Mouse (Mus musculus) limb, embryonic 10.5 days (tissue): ENCODE data around the gene Ube2t. TPM values are rescaled to one million over a fixed set of nuclear protein-coding genes. Genes with fewer than 3 reads are reported as not detected.

Source experiments
- DNase-seq: peaks from one replicate; pipeline ENCODE4 v3.0.0-alpha.2; 2017; ENCODE audit warnings: low spot score
- H3K27ac ChIP-seq: fragments of 300-500 bp; sonication (generic); 2 replicates; pipeline ENCODE4 v1.5.1; 2016; ENCODE audit warnings: mild to moderate bottlenecking
- H3K27me3 ChIP-seq: fragments of 300-500 bp; sonication (generic); 2 replicates; pipeline ENCODE4 v1.6.1; 2016; ENCODE audit warnings: low read depth, mild to moderate bottlenecking; ENCODE audit not compliant: poor library complexity, severe bottlenecking
- H3K36me3 ChIP-seq: fragments of 300-500 bp; sonication (generic); 2 replicates; pipeline ENCODE4 v1.6.1; 2016; ENCODE audit warnings: mild to moderate bottlenecking, moderate library complexity
- H3K4me1 ChIP-seq: fragments of 300-500 bp; sonication (generic); 2 replicates; pipeline ENCODE4 v1.6.1; 2016
- H3K4me3 ChIP-seq: fragments of 300-500 bp; sonication (generic); 2 replicates; pipeline ENCODE4 v1.5.1; 2016; ENCODE audit warnings: mild to moderate bottlenecking, moderate library complexity
- H3K9me3 ChIP-seq: fragments of 300-500 bp; sonication (generic); replicated peaks from 2 replicates; pipeline ENCODE4 v1.6.1; 2016; ENCODE audit warnings: mild to moderate bottlenecking
- WGBS: fragments of 180-500 bp; shearing (Covaris S2); methylation state at CpG from one replicate; pipeline ENCODE4 v1.1.7; 2016; 5-methylcytosine and 5-hydroxymethylcytosine counted together
- polyA plus RNA-seq: library from polyadenylated mRNA; unstranded; fragments of >200 nt; fragmentation: Nextera tagmentation; extraction: Ambion mirVana; gene quantifications from 2 replicates; pipeline ENCODE4 v1.2.1, GENCODE M21; 2016

Ube2t gene
- polyA plus RNA-seq, result 50.2 and 51.1 TPM in 2 replicates

DNA sequence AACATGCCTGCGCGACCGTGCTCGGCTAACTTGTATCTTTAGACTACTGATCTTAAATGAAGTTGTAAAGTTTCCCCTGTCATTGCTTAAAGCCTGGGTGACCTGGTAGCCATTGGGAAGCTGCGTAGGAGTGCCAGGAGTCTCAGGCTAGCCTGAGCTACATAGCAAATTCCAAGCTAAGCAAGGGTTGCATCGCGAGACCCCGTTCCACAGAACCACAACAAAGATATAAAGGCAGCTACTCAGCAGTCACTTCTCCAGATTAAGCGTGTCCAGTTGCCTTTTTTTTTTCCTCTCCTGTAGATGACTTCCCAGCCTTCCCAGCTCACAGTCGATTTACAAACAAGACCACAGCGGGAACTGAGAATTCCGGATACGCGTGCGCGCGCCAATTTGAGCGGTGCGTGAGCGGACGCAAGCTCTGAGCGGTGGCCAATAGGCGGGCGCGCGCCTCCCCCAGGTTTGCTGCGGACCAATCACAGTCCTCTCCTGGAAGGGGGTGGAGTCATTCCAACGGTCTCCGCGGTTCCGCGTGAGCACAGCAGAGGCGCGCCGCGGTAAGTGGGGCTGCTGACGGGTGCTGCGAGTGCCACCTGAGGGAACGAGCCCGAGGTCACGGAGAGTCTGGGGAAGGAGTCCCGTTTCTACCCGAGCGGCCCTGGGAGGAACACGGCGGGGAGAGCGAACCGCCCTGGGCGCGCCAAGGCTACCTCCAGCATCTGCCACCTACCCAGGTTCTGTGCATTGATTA lies at the start of gene Ube2t:
Gene Ube2t, plus strand, starts transcription at position 513 of the 751 bp plus-strand sequence.
- WGBS, result 2% methylated on average over 50 of the region's 50 CpGs
- no peaks in the 10 kb centered on the region for H3K9me3 ChIP-seq
- peak within 1 kb of the TSS; percentile 68 for H3K4me3 ChIP-seq
- peaks cover 19% of the 10 kb centered on the region for H3K4me1 ChIP-seq
- DNase-seq, result peak; percentile 95
- H3K27ac ChIP-seq, result peak within 1 kb of the TSS; percentile 86
- peaks cover 12% of the 10 kb centered on the region for H3K36me3 ChIP-seq
- no peaks in the 10 kb centered on the region for H3K27me3 ChIP-seq

DNA sequence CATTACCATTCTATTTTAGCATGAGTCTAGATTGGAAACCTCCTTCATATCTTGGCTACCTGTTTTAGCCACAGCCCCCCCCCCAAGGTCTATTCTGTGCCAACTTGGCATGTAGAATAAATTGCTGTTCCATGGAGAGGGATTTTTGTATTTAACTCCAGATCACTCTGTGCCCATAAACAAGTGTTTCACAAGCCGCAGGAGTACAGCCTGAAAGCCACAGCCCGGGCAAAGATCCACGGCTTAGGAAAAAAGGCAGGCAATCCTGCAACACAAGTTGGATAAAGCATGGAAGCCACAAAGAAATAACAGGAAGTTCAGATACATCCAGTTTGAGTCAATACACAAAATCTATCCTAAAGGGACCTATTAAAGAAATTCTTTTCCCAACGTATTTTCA lies 48.8 kb upstream of the Ube2t start:
- Histone ChIP-seq H3K27ac (no peak overlapping the region), H3K36me3 (no peaks in the 10 kb centered on the region), H3K27me3 (no peaks in the 10 kb centered on the region), H3K4me1 (no peaks in the 10 kb centered on the region), H3K9me3 (no peaks in the 10 kb centered on the region), H3K4me3 (no peak overlapping the region)
- WGBS, result 95% methylated on average over 4 of the region's 4 CpGs
- no peak for DNase-seq

DNA sequence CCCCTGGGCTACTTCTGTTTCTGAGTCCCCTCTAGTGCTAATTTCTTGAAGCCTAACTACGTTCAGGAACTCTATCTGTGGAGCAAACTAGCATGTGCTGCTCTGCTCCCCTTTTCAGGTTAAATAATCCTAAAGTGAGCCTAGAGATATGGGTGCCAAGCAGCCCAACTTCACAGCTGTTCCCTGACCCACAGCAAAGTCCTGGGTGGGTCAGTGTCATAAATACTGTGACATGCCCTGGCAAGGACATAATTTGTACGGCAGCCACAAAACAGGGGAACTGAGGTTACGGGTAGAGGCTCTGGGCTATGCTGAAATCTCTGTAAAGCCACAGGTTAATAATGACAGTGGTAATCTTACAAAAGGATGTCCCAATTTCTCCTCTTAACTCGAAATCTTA lies 46.9 kb upstream of the Ube2t start:
- DNase-seq, result no peak
- Histone ChIP-seq H3K9me3 (no peaks in the 10 kb centered on the region), H3K27ac (no peak overlapping the region), H3K36me3 (no peaks in the 10 kb centered on the region), H3K4me3 (no peak overlapping the region), H3K4me1 (no peaks in the 10 kb centered on the region), H3K27me3 (no peaks in the 10 kb centered on the region)
- WGBS, result 78% methylated on average over 4 of the region's 4 CpGs

DNA sequence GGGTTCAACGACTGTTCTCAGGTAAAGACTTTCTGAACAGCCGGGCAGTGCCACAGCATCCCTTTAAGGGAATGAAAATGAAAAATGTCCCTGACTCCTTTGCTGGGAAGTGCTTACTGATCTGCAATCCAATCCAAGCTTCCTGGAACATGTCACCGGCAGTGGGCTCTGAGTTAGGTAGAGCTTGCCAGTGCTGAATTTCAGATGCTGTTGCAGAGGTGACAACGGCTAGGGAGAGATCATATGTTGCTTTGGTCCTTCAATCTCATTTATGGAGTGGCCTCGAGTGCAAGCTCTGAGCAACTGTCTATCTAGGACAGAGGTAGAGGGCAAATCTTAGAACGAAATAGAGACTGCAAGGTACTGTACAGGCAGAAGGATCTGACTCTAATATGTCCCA lies 43.4 kb upstream of the Ube2t start:
- 92% methylated on average over 6 of the region's 6 CpGs for WGBS
- no peak overlapping the region for H3K27ac ChIP-seq
- H3K36me3 ChIP-seq, result no peaks in the 10 kb centered on the region
- H3K9me3 ChIP-seq, result no peaks in the 10 kb centered on the region
- no peak overlapping the region for H3K4me3 ChIP-seq
- no peaks in the 10 kb centered on the region for H3K27me3 ChIP-seq
- DNase-seq, result no peak
- H3K4me1 ChIP-seq, result no peaks in the 10 kb centered on the region

GRCm38 (mm10) chr1:134932431-134932830 lies 29.9 kb upstream of the Ube2t start:
- Histone ChIP-seq H3K4me3 (no peak overlapping the region), H3K9me3 (no peaks in the 10 kb centered on the region), H3K27ac (no peak overlapping the region), H3K36me3 (no peaks in the 10 kb centered on the region), H3K27me3 (no peaks in the 10 kb centered on the region), H3K4me1 (peaks cover 5% of the 10 kb centered on the region; the same call in 1 of the 2 replicates)
- no peak for DNase-seq
- WGBS, result 50% methylated on average over 7 of the region's 7 CpGs

GRCm38 (mm10) chr1:134936335-134936734 lies 26.0 kb upstream of the Ube2t start:
- no peak overlapping the region for H3K27ac ChIP-seq
- H3K27me3 ChIP-seq, result no peaks in the 10 kb centered on the region
- 92% methylated on average over 6 of the region's 6 CpGs for WGBS

DNA sequence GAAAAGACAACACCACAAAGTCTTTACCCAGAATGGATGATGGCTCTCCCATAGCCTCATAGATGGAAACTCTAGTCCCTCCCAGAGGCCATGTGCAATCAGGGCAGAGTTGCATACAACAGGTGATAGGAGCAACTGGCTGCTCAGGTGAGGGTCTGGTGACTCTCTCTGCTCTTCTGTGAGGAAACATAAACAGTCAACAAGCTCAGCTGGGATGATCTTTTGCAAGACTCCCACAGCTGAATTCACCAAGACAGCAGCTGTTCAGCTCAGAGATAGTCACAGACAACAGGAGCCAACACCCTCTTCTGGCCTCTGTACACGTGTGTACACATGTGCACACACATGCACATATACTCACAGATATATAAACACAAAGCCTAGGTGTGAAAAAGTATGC lies 24.1 kb upstream of the Ube2t start:
- WGBS, result 90% methylated on average over 1 of the region's 1 CpGs
- no peak overlapping the region for H3K27ac ChIP-seq
- H3K4me1 ChIP-seq, result no peaks in the 10 kb centered on the region
- H3K9me3 ChIP-seq, result no peaks in the 10 kb centered on the region
- no peaks in the 10 kb centered on the region for H3K27me3 ChIP-seq
- no peaks in the 10 kb centered on the region for H3K36me3 ChIP-seq
- no peak overlapping the region for H3K4me3 ChIP-seq
- no peak for DNase-seq

More at GRCm38 (mm10) chr1:134936335-134936734, 26.0 kb upstream of the Ube2t start:
- DNase-seq, result no peak
- H3K36me3 ChIP-seq, result no peaks in the 10 kb centered on the region
- no peaks in the 10 kb centered on the region for H3K9me3 ChIP-seq
- no peak overlapping the region for H3K4me3 ChIP-seq
- peaks cover 5% of the 10 kb centered on the region; the same call in 1 of the 2 replicates for H3K4me1 ChIP-seq

GRCm38 (mm10) chr1:134940863-134941262 lies 21.5 kb upstream of the Ube2t start:
- H3K9me3 ChIP-seq, result no peaks in the 10 kb centered on the region
- H3K27me3 ChIP-seq, result no peaks in the 10 kb centered on the region
- no peak overlapping the region for H3K4me3 ChIP-seq
- DNase-seq, result no peak
- no peaks in the 10 kb centered on the region for H3K36me3 ChIP-seq
- 59% methylated on average over 4 of the region's 4 CpGs for WGBS
- no peak overlapping the region for H3K27ac ChIP-seq
- H3K4me1 ChIP-seq, result no peaks in the 10 kb centered on the region

- Histone ChIP-seq H3K27me3 (no peaks in the 10 kb centered on the region), H3K27ac (no peak overlapping the region), H3K4me1 (no peaks in the 10 kb centered on the region), H3K4me3 (no peak overlapping the region), H3K36me3 (no peaks in the 10 kb centered on the region; the same call in 1 of the 2 replicates), H3K9me3 (no peaks in the 10 kb centered on the region)
- WGBS, result 88% methylated on average over 2 of the region's 2 CpGs
- no peak for DNase-seq
These were observed 19.5 kb upstream of the Ube2t start for GRCm38 (mm10) chr1:134942898-134943297.

GRCm38 (mm10) chr1:134947590-134947989 lies 14.8 kb upstream of the Ube2t start:
- H3K9me3 ChIP-seq, result no peaks in the 10 kb centered on the region
- no peaks in the 10 kb centered on the region for H3K27me3 ChIP-seq
- WGBS, result 91% methylated on average over 7 of the region's 7 CpGs
- no peak for DNase-seq
- no peak overlapping the region for H3K4me3 ChIP-seq
- no peaks in the 10 kb centered on the region; the same call in 1 of the 2 replicates for H3K36me3 ChIP-seq
- no peak overlapping the region for H3K27ac ChIP-seq
- no peaks in the 10 kb centered on the region for H3K4me1 ChIP-seq

DNA sequence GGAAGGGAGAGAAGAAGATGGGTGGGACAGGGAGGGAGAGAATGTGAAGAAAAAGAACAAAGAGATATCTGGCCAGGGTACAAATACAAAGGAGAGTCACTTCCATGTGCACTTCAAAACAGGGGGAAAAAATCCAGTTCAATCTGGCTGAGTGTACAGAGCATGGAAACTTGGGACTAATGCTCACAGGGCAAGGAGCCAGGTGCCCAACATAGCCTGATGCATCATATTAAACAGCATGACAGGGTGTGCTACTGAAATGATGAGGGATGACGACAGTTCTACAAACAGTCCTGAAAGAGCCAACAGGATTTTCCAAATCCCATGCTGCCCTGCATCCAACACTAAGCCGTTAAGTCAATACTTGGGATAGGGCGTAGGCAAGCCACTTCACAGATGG lies 12.4 kb upstream of the Ube2t start:
- H3K27me3 ChIP-seq, result no peaks in the 10 kb centered on the region

DNA sequence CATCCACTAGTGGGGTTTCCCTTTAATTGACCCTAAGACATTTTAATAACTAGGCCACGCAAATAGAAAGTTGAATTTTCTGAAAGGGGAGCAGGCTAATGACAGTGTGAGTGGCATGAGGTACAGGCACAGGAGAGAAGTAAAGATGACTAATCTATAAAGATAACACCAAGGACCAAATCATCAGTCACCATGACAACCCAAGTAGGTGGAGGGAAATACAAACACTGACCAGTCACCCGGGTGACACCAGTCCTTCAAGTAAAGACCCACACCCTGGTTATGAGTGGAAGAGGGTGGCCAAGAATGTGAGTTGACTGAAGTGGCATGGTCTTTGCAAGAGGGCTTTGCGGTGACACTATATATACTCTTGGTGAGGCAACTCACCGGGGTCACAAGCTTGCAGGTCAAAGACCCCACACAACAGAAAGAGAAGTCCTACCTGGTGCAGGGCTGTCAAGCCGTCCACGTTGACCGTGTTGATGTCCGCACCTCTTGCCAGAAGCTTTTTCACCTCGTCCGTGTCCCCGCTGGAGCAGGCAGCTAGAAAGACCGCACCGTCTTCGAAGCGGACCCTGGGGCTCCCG lies 7.2 kb upstream of the Ube2t start:
- no peak for DNase-seq
- Histone ChIP-seq H3K27me3 (no peaks in the 10 kb centered on the region), H3K4me1 (peaks cover 17% of the 10 kb centered on the region), H3K36me3 (no peaks in the 10 kb centered on the region), H3K9me3 (no peaks in the 10 kb centered on the region), H3K4me3 (peak overlapping the region; percentile 93), H3K27ac (peak overlapping the region; percentile 92)
- WGBS, result 6% methylated on average over 16 of the region's 16 CpGs

More for the DNA sequence above, 12.4 kb upstream of the Ube2t start:
- Histone ChIP-seq H3K27ac (no peak overlapping the region), H3K4me1 (peaks cover 5% of the 10 kb centered on the region), H3K4me3 (no peak overlapping the region), H3K9me3 (no peaks in the 10 kb centered on the region), H3K36me3 (no peaks in the 10 kb centered on the region; the same call in 1 of the 2 replicates)
- WGBS, result 96% methylated on average over 3 of the region's 3 CpGs
- DNase-seq, result no peak

DNA sequence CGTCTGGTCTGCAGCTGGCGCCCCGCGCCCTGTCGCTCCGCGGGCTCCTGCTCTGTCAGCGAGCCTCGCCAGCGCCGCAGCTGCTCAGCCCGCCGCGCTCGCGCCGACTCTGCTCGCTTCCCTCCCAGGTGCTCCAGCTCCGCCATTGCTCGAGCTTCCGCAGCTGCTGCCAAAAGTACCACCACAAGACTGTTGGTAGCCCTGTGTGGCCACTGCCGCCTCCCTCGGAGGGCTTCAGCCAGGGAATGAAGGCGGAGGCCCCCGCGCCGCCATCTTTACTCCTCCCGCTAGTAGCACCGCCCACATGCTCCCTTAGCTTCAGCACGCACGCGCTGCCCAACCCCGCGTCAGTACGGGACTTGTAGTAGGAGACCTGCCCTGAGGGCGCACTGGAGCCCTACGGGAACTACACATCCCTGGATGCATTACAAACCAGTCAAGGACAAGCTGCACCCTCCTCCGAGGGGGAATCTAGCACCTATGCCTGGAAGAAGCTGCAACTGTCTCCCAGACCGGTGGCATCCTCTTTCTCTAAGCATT lies 6.7 kb upstream of the Ube2t start, which contains the start of gene Ppp1r12b:
Gene Ppp1r12b, minus strand, starts transcription at position 306 of the 540 bp plus-strand sequence.
- peak; percentile 92 for DNase-seq
- H3K4me1 ChIP-seq, result peaks cover 17% of the 10 kb centered on the region
- peak within 1 kb of the TSS; percentile 92 for H3K27ac ChIP-seq
- no peaks in the 10 kb centered on the region for H3K36me3 ChIP-seq
- under 1% methylated on average over 39 of the region's 39 CpGs for WGBS
- H3K4me3 ChIP-seq, result peak within 1 kb of the TSS; percentile 93
- no peaks in the 10 kb centered on the region for H3K27me3 ChIP-seq
- no peaks in the 10 kb centered on the region for H3K9me3 ChIP-seq
